Mouse (Mus musculus) kidney, adult 2 months (tissue): ENCODE data around the gene St6gal1.

Experiments
- CTCF ChIP-seq: fragments of 200-500 bp; conservative IDR thresholded peaks from 2 replicates; pipeline ENCODE4 v1.5.1; 2011; ENCODE audit warnings: low read depth, mild to moderate bottlenecking, control low read depth, low read length, moderate library complexity, mixed read lengths; ENCODE audit not compliant: insufficient read depth, insufficient read length
- POLR2A ChIP-seq: fragments of 200-500 bp; IDR thresholded peaks from one replicate; pipeline ENCODE4 v1.6.1; 2011; ENCODE audit warnings: low read depth, low read length, control low read depth

GRCm38 (mm10) chr16:23379536-23380230, 155.1 kb downstream of the St6gal1 start:
- TF ChIP-seq CTCF (no peak), POLR2A (no peak)
